Mouse (Mus musculus) heart, embryonic 11.5 days (tissue): ENCODE results near the gene Hs6st1. TPM values are rescaled to one million over a fixed set of nuclear protein-coding genes. Genes with fewer than 3 reads are reported as not detected.
A peak's percentile ranks its signal among the peaks of the same experiment; 100 is the strongest.

Source experiments
- ATAC-seq: fragments of 200-750 bp; cut with Nextera tagmentation; replicated peaks from 2 replicates; pipeline ENCODE4 v1.8.0; 2017; ENCODE audit warnings: moderate library complexity; ENCODE audit not compliant: insufficient number of reproducible peaks, low FRiP score, low TSS enrichment
- H3K27ac ChIP-seq: fragments of 300-500 bp; sonication (generic); 2 replicates; pipeline ENCODE4 v1.5.1; 2014; ENCODE audit warnings: mild to moderate bottlenecking, low read depth, low read length
- H3K27me3 ChIP-seq: fragments of 300-500 bp; sonication (generic); 2 replicates; pipeline ENCODE4 v1.6.1; 2014; ENCODE audit warnings: mild to moderate bottlenecking, low read length, mixed read lengths; ENCODE audit not compliant: control insufficient read depth, insufficient read depth
- H3K36me3 ChIP-seq: fragments of 300-500 bp; sonication (generic); 2 replicates; pipeline ENCODE4 v1.6.1; 2014; ENCODE audit warnings: mild to moderate bottlenecking, low read length, moderate library complexity, mixed read lengths; ENCODE audit not compliant: control insufficient read depth, insufficient read depth
- H3K4me1 ChIP-seq: fragments of 300-500 bp; sonication (generic); 2 replicates; pipeline ENCODE4 v1.6.1; 2014; ENCODE audit warnings: low read length; ENCODE audit not compliant: control insufficient read depth, insufficient read depth
- H3K4me2 ChIP-seq: fragments of 300-500 bp; sonication (generic); 2 replicates; pipeline ENCODE4 v1.6.1; 2014; ENCODE audit warnings: mild to moderate bottlenecking, moderate library complexity
- H3K4me3 ChIP-seq: fragments of 300-500 bp; sonication (generic); 2 replicates; pipeline ENCODE4 v1.5.1; 2014; ENCODE audit warnings: low read depth, low read length
- H3K9ac ChIP-seq: fragments of 300-500 bp; sonication (generic); 2 replicates; pipeline ENCODE4 v1.6.1; 2014; ENCODE audit warnings: mild to moderate bottlenecking, low read depth, low read length, moderate library complexity
- H3K9me3 ChIP-seq: fragments of 300-500 bp; sonication (generic); replicated peaks from 2 replicates; pipeline ENCODE4 v1.6.1; 2016; ENCODE audit warnings: low read length; ENCODE audit not compliant: control insufficient read depth
- WGBS: fragments of 180-500 bp; shearing (Covaris S2); extraction: QIAGEN DNeasy Blood & Tissue Kit; methylation state at CpG from one replicate; pipeline ENCODE4 v1.1.7; 2014; ENCODE audit not compliant: insufficient replicate concordance; 5-methylcytosine and 5-hydroxymethylcytosine counted together
- polyA plus RNA-seq: library from polyadenylated mRNA; unstranded; fragments of >200 nt; fragmentation: Nextera tagmentation; extraction: Ambion mirVana; gene quantifications from 2 replicates; pipeline ENCODE4 v1.2.1, GENCODE M21; 2014

Hs6st1 gene
- polyA plus RNA-seq, 1 experiment from 2014 or later: 12.6 TPM

DNA sequence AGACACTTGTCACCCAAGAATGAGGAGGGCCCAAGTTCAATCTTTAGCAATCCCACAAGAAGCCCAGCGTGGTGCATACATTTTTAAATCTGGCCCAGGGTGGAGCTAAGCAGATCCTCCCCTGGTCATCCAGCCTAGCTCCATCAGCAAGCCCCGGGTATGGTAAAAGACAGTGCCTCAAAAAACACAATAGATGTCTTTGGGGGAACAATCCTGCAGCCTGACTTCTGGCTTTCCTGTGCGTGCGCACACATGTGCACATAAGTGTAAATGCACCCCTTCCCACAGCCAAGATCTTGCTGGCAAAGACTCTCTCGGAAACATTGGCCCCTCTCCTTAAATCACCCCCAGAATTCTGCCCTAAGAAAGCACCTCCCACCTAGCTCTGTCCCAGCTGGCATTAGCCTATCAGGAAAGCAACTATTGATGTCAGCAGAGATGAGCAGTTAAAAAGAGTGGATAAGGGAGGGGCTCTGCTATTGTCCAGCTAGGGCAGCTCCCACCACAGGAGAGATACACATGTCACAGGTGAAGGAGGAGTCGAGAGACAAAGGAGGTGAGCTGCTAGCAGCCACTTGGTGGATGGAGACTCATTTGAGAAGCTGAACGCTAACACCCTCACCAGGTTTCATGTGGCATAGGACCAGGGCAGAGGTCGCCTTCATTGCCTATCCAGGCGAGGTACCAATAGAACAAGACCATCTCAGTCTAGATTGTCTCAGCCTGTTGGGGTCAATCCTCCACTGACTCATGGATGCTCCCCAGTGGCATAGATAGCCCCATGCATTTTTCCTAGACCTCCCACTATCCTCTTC, 5.2 kb upstream of the Hs6st1 start:
- Histone ChIP-seq H3K9ac (no peak overlapping the region), H3K4me1 (peaks cover 24% of the 10 kb centered on the region), H3K36me3 (no peaks in the 10 kb centered on the region), H3K9me3 (no peaks in the 10 kb centered on the region), H3K27ac (no peak overlapping the region), H3K27me3 (no peaks in the 10 kb centered on the region), H3K4me3 (no peak overlapping the region), H3K4me2 (no peak overlapping the region)
- ATAC-seq: no peak
- WGBS: 72% methylated on average over 9 of the region's 9 CpGs

DNA sequence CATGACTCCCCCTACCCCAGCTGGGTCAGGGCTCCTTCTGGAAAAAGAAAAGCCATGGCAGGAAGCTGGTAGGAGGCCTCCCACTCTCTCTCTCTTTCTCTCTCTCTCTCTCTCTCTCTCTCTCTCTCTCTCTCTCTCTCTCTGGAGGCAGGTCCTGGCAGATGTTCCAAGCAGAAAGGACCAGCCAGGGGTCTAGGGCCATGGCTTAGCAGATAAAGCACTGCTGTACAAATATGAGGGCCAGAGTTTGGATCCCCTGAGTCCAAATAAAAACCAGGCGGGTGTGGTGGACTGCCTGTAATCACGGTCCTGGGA, 4.6 kb upstream of the Hs6st1 start:
- ATAC-seq: no peak
- Histone ChIP-seq H3K4me2 (no peak overlapping the region), H3K9ac (no peak overlapping the region), H3K27ac (no peak overlapping the region), H3K27me3 (no peaks in the 10 kb centered on the region), H3K36me3 (no peaks in the 10 kb centered on the region), H3K4me3 (no peak overlapping the region), H3K4me1 (peaks cover 24% of the 10 kb centered on the region), H3K9me3 (no peaks in the 10 kb centered on the region)
- 65% methylated on average over 2 of the region's 2 CpGs for WGBS

- Histone ChIP-seq H3K9me3 (no peaks in the 10 kb centered on the region), H3K4me2 (peak overlapping the region; percentile 68), H3K27ac (no peak overlapping the region), H3K36me3 (no peaks in the 10 kb centered on the region), H3K4me3 (no peak overlapping the region), H3K9ac (no peak overlapping the region; the same call in 1 of the 2 replicates), H3K4me1 (peaks cover 25% of the 10 kb centered on the region), H3K27me3 (no peaks in the 10 kb centered on the region)
- no peak for ATAC-seq
- WGBS: 41% methylated on average over 4 of the region's 4 CpGs
These were observed 4.0 kb upstream of the Hs6st1 start for GRCm38 (mm10) chr1:36064223-36064622.

- Histone ChIP-seq H3K9me3 (no peaks in the 10 kb centered on the region), H3K27me3 (no peaks in the 10 kb centered on the region), H3K27ac (peak overlapping the region; percentile 58), H3K9ac (peak overlapping the region; percentile 56), H3K4me3 (peak overlapping the region; percentile 30), H3K36me3 (no peaks in the 10 kb centered on the region), H3K4me2 (peak overlapping the region; percentile 68), H3K4me1 (peaks cover 27% of the 10 kb centered on the region)
- 1% methylated on average over 24 of the region's 24 CpGs for WGBS
- peak; percentile 41; the same call in 1 of the 2 replicates for ATAC-seq
These were observed 3.1 kb upstream of the Hs6st1 start for GRCm38 (mm10) chr1:36064861-36065760.

DNA sequence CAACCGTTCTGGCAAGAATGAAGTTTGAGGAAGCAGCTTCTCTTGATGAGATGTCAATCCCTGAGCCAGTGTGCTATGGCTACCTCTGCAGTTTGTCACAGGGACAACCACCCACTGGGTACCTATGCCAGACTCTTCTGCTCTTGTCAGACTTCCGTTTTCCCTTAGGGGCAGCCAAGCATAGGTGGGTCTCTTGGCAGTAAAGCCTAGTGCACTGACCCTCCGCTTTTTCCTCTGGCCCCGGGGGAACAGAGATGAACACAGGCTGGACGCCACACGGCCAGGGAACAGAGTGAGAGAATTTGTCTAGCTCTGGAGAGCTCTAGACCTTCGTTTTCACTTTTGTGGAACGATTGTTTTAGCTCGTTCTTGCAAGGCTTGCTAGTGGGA, 2.4 kb upstream of the Hs6st1 start:
- peak overlapping the region; percentile 56 for H3K9ac ChIP-seq
- H3K27me3 ChIP-seq: no peaks in the 10 kb centered on the region
- H3K4me3 ChIP-seq: no peak overlapping the region; the same call in 1 of the 2 replicates
- no peaks in the 10 kb centered on the region for H3K36me3 ChIP-seq
- peak overlapping the region; percentile 68 for H3K4me2 ChIP-seq
- H3K27ac ChIP-seq: no peak overlapping the region
- H3K4me1 ChIP-seq: peaks cover 27% of the 10 kb centered on the region
- no peak for ATAC-seq
- H3K9me3 ChIP-seq: no peaks in the 10 kb centered on the region
- 55% methylated on average over 9 of the region's 9 CpGs for WGBS

DNA sequence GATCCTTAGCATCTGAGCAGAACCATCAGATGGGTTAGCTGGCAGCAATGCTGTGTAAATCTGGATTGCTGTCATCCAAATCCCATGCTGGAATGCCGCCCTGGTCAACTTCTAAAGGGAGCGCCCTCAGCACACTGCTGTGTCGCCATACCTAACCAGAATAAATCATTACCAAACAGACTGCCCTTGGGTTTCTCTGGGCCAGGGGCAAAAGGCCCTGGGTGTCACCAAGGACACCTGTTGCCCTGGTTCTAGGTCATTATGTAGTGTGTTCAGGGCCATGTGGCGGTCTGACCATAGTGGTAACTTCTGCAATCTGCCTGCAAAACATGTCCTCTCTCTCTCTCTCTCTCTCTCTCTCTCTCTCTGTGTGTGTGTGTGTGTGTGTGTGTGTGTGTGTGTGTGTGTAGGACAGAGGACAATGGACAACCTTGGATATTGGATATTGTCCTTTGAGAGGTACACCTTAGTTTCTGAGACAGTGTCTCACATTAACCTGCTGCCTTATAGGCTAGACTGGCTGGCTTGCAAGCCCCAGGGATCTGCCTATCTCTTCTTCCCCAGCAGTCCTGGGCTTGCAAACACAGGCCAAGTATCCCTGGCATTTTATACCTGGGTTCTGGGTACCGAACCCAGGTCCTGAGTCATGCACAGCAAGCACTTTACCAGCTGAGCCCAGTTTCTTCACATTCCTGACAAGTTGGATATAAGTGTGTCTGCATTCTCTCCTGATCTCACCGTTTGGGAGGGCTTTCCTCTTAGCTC, 1.8 kb upstream of the Hs6st1 start:
- WGBS: 83% methylated on average over 6 of the region's 6 CpGs
- Histone ChIP-seq H3K27ac (no peak overlapping the region), H3K4me1 (peaks cover 32% of the 10 kb centered on the region), H3K4me3 (no peak overlapping the region), H3K9ac (no peak overlapping the region), H3K27me3 (no peaks in the 10 kb centered on the region), H3K9me3 (no peaks in the 10 kb centered on the region), H3K4me2 (no peak overlapping the region), H3K36me3 (no peaks in the 10 kb centered on the region)
- ATAC-seq: no peak

- Histone ChIP-seq H3K9me3 (no peaks in the 10 kb centered on the region), H3K27ac (no peak overlapping the region), H3K4me1 (peaks cover 40% of the 10 kb centered on the region), H3K36me3 (no peaks in the 10 kb centered on the region), H3K27me3 (no peaks in the 10 kb centered on the region), H3K4me2 (no peak overlapping the region), H3K9ac (no peak overlapping the region), H3K4me3 (no peak overlapping the region)
- ATAC-seq: no peak
- WGBS: 71% methylated on average over 4 of the region's 4 CpGs
These were observed 999 bp upstream of the Hs6st1 start for GRCm38 (mm10) chr1:36067201-36067600.

DNA sequence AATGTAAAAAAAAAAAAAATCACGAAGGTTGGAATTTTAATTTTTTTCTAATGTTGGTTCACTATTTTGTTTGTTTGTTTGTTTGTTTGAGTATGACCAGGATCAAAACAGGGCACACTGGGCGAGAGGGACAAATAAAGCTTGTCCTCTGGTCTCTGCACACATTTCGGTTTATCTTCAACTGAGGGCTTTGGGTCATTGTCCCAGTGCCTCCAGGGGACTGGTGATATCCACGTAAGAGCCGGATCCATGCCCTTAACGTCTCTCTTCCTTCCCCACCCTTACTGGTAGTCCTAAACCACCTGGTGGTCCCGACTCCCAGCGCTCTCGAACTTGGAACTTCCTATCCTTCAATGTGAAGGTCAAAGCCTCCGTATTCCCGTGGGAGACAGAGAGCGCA, 589 bp upstream of the Hs6st1 start:
- ATAC-seq: no peak

More for the DNA sequence above, 589 bp upstream of the Hs6st1 start:
- H3K9me3 ChIP-seq: no peaks in the 10 kb centered on the region
- no peaks in the 10 kb centered on the region for H3K27me3 ChIP-seq
- WGBS: 18% methylated on average over 12 of the region's 12 CpGs
- H3K4me3 ChIP-seq: peak overlapping the region; percentile 82
- peak overlapping the region; percentile 68; the same call in 1 of the 2 replicates for H3K27ac ChIP-seq
- peak overlapping the region; percentile 93 for H3K4me2 ChIP-seq
- H3K36me3 ChIP-seq: no peaks in the 10 kb centered on the region
- peak overlapping the region; percentile 36; the same call in 1 of the 2 replicates for H3K9ac ChIP-seq
- H3K4me1 ChIP-seq: peaks cover 42% of the 10 kb centered on the region
